Mouse (Mus musculus): ENCODE results near the gene Asic5.

Gene Asic5

GRCm38 (mm10) chr3:82014148-82014703, 32.1 kb downstream of the Asic5 start:
- DNase-seq (ENCODE audit: low spot score): no peak

DNA sequence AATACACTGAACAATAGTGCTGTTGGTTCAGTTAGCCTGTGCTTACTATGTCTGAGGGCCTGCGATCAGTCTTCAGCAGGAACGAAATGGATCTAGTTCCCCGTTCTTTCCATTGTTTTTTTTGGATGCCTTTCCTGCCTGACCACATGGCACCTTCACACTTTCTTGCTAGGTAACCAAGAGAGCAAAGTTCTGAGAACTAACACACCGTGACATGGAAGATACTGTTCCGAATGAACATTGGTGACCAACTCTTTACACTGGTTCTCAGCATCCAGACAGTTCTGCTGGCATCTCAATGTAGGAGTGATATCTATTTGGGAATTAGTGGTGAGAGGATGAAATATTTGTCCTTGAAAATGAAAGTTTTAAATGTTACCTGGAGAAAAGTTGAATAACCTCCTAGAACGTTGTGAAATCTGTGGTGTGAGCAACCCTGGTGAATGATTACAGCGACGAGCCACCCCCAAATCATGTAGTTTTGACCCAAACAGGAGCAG, 40.4 kb downstream of the Asic5 start:
- no peak for DNase-seq (ENCODE audit: low spot score)

- DNase-seq (ENCODE audit: low spot score): no peak
Observed at GRCm38 (mm10) chr3:82023065-82023464, 41.0 kb downstream of the Asic5 start.

- DNase-seq (ENCODE audit: low spot score): no peak
Observed at GRCm38 (mm10) chr3:82027286-82027685, 45.2 kb downstream of the Asic5 start.

GRCm38 (mm10) chr3:82029229-82029628, 47.1 kb downstream of the Asic5 start:
- peak; percentile 39 for DNase-seq (ENCODE audit: low spot score)

- no peak for DNase-seq (ENCODE audit: low spot score)
Observed at GRCm38 (mm10) chr3:82030008-82030748, 48.1 kb downstream of the Asic5 start.

DNA sequence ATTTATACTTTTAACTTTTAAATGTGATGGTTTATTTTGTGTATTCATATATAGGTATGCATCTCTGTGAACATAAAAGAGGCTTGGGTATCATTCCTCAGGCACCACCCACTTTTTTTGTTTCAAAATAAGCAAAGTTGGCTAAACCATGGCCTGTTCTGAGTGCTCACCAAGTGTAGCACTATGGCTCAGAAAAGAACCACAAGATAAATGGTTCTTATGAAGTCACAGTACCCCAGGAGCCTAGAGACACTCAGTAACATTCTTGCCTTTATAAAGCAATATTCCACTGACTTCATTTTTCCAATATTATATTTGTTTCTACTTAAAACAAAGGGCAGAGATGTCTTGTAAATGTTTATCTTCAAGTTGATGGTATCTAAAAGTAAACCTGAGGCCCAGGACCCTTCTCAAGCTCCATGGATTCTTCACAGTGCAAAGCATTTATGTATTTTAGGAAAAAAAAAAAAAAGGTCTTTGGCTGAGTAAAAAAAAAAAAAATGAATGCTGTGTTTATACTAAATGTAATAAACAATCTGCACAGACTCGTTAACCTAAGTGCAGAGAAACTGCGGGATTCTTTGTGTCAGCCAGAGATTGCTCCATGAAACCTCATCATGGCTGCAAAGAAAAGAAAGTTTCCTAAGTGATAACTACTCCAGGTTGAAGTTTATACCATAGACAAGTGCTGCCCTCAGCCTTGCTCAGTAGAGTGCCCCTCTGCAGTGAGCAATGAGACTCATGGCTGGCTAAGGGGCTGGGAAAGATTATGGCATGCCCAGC, 54.4 kb downstream of the Asic5 start:
- DNase-seq (ENCODE audit: low spot score): no peak

DNA sequence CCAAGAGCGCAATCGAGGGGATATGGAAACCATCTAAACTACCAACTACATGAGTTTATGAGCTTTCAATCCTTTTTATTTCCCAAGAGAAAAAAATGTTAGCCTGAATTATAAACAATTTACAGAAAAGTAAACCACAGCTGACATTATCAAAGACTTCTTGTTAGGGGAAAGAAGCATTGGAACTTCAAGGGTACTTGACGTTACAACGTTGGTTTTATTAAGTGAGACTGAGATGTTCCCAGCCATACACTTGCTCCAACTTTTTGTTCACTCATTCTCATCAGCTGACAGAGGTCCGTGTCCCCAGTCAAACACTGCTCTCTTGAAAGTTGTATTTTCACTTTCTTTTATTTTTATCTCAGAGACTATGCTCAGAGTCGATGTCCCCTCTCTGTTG, 61.6 kb downstream of the Asic5 start:
- DNase-seq (ENCODE audit: low spot score): no peak

DNA sequence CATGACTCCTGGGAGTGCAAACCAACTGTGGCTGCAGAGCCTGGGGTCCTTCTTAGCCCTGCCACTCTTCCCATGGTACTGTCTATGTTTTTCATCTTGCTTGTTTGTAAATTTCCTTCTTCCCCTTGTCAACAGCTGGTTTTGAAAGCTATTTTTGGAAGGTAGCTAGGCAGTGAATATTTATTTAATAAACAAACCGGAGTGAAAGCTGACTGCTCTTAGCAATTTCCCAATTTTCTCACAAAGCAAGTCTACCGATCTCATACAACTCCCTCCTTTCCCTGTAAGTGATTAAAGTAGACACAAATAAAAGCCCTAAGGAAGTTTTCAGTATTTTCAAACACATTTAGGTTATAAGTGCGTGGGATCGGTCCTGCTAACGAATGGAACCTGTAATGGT, 62.8 kb downstream of the Asic5 start:
- no peak for DNase-seq (ENCODE audit: low spot score)

GRCm38 (mm10) chr3:82046087-82046486, 64.0 kb downstream of the Asic5 start:
- no peak for DNase-seq (ENCODE audit: low spot score)

DNA sequence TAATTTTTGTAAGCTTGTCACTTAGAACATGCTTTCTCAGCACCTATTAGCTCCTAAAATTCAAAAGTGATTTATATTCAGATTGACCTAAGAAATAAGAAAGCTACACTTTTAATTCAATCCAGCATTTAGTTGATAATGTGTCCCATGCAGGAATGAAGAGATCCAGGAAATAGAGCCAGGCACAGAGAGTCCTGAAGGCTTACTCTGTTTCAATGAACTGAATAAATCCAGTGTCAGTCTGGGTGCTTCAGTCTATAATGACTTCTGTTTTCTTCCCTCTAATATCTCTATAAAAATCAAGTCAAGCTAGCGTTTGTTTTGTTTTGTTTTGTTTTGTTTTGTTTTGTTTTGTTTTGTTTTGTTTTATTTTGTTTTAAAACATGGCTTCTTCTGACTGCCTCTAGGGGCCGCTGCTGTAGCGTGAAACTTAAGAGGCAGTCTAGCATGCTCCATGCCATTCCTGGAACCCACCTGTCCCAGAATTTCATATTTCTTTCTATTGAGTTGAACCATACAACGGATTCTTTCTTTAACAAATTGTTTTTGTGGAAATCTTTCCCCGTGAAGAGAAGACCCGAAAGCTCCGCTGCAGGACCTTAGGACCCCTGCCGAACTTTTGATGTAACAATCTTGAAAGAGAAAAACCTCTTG, 65.1 kb downstream of the Asic5 start:
- no peak for DNase-seq (ENCODE audit: low spot score)

DNA sequence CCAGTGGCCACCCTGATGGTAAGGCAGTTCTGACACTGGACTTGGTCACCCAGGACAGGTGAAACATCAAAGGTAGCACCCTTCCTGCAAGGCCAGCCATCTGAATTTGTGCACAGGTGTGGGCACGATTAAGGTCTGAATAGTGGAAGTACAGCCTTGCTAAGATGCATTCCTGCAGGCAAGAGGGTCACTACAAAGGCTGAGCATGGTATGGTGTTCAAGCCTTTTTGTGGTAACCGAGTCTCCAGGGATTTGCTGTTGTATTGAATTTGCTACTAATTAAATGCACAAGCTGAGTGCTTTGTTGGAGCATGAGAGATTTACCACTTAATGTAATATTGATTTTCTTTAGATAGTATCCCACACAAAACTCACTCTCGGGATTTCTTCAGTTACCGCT, 66.0 kb downstream of the Asic5 start:
- DNase-seq (ENCODE audit: low spot score): no peak

DNA sequence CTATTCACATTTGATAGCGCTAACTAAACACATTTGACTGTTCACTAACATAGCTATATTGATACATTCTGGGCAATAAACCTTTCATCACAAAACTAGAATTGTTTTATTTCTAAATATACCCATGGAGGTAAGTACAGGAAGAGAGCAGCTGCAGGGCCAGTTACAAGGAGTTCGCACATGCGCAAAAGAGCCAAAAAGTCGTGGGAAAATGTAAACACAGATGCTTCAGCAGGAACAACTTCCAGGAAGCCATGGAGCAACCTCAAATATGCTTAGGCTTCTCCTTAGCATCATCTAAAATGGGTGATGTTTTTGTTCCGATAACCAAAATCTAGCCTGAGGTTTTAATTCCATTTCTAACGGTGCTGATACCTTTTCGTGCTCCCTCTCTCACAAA, 66.6 kb downstream of the Asic5 start:
- no peak for DNase-seq (ENCODE audit: low spot score)

- no peak for DNase-seq (ENCODE audit: low spot score)
Observed at GRCm38 (mm10) chr3:82051468-82051867, 69.4 kb downstream of the Asic5 start.

GRCm38 (mm10) chr3:82052029-82052428, 69.9 kb downstream of the Asic5 start:
- no peak for DNase-seq (ENCODE audit: low spot score)

DNA sequence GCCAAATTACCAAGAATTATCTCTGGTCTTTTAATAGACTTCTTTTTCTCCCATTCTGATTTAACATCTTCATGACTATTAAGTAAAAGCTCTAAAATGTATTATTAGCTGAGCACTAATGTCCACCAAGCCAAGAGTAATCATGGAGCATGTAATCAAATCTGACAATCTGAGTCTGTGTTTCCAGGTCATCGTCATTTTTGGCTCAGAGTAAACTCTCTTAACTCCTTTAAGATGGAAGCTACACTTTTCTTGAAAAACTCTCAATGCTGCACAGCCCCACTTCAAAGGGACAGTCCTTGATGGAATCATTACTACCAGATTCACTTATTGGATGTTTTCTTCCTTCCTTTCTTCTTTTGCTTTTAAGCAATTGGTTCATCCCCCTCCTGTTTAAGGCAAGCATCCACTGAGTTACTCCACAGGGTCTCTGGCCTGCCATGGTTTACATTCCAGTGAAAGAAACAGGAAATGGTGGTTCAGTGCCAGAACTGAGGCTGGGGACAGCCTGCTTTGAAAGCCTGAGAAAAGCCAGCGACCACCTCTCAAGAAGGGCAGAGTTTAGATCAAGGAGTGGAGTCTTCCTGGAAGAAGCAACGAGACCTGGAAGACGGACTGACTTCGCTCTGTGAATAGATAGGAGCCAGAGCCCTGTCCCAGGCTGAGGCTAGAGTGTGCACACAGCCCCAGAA, 72.3 kb downstream of the Asic5 start:
- DNase-seq (ENCODE audit: low spot score): no peak

- no peak for DNase-seq (ENCODE audit: low spot score)
Observed at GRCm38 (mm10) chr3:82057201-82057600, 75.1 kb downstream of the Asic5 start.

- DNase-seq (ENCODE audit: low spot score): no peak
Observed at GRCm38 (mm10) chr3:82061402-82062180, 79.5 kb downstream of the Asic5 start.

DNA sequence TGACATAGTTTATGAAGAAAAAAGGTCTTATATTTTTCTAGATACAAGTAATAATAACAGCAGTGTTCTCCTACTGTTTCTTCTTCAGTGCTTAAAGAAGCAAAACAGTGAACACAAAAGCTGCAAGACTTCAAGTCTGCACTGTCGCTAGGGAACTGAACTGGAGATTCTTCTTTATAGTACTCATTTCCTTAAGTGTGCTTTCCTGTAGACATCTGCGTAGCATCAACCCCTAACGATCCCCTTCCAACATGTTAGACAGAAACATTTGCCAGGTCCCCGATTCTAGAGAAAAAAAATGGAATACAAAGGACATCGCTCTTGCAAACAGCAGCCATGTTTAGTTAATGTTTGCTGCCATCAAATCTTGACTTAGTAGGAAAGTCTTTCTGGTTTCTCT, 85.7 kb downstream of the Asic5 start:
- DNase-seq (ENCODE audit: low spot score): no peak

Data from layer of hippocampus, adult 11-12 months (tissue).